Mouse (Mus musculus): Measurements from ENCODE around the gene Etfbkmt.

GRCm38 (mm10) chr6:149098993-149099392, 40.7 kb upstream of the Etfbkmt start:
- TF ChIP-seq CTCF (IDR thresholded peaks at IDR 0.05; ENCODE audit: low read depth) (no peak), EP300 (IDR thresholded peaks at IDR 0.05; ENCODE audit: low read depth) (no peak)
